Mouse (Mus musculus): ENCODE measurements at regions not wholly inside any gene's neighbourhood (a gene's known extent, or its start where the extent isn't known, plus 50 kb on each side); places are given as distances from the start of the nearest gene placed in this dataset.

- peaks cover 8% of the 10 kb centered on the region for H3K4me1 ChIP-seq
- 68% methylated on average over 4 of the region's 4 CpGs for WGBS
- no peak overlapping the region for H3K4me3 ChIP-seq
- no peak for DNase-seq (ENCODE audit: low spot score)
- H3K9me3 ChIP-seq, result no peaks in the 10 kb centered on the region
- H3K27ac ChIP-seq (replicated peaks), result no peak overlapping the region
- no peaks in the 10 kb centered on the region for H3K36me3 ChIP-seq (replicated peaks)
- no peaks in the 10 kb centered on the region for H3K27me3 ChIP-seq (replicated peaks; ENCODE audit: low read depth, poor library complexity, severe bottlenecking)
Observed at GRCm38 (mm10) chr8:33997676-33998075, 113.9 kb downstream of the Gm10131 start.

DNA sequence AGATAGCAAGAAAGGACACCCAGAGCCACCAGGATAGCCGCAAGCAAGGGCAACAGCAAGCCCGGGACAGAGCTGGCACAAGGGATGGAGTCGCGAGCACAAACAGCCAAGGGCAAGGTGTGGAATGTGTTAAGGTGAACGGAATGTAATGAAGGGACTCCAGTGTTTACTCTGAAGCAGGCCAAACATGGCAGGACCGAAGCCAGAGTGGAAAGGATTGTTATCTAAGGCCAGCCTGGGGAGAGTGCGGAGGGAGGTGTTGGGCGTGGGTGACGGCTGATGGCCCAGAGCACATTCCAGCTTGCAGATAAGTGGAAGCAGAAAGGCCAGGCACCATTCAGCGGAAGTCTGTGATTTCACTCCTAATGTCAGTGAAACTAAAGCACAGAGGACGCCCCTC, 118.6 kb downstream of the Gm10131 start:
- Histone ChIP-seq H3K4me1 (peaks cover 25% of the 10 kb centered on the region), H3K36me3 (replicated peaks) (no peaks in the 10 kb centered on the region), H3K27me3 (replicated peaks; ENCODE audit: low read depth, poor library complexity, severe bottlenecking) (no peaks in the 10 kb centered on the region), H3K9me3 (no peaks in the 10 kb centered on the region), H3K27ac (replicated peaks) (peak overlapping the region; percentile 76), H3K4me3 (0 out of 2 replicates have a peak overlapping the region, but pooled peaks have one; percentile 18)
- 30% methylated on average over 11 of the region's 11 CpGs for WGBS
- DNase-seq (ENCODE audit: low spot score), result peak; percentile 69

- WGBS, result 35% methylated on average over 12 of the region's 12 CpGs
- Histone ChIP-seq H3K4me3 (peak overlapping the region; percentile 25; the same call in 1 of the 2 replicates), H3K36me3 (replicated peaks) (no peaks in the 10 kb centered on the region), H3K4me1 (peaks cover 32% of the 10 kb centered on the region), H3K27ac (replicated peaks) (peak overlapping the region; percentile 76), H3K27me3 (replicated peaks; ENCODE audit: low read depth, poor library complexity, severe bottlenecking) (no peaks in the 10 kb centered on the region), H3K9me3 (no peaks in the 10 kb centered on the region)
- peak; percentile 29 for DNase-seq (ENCODE audit: low spot score)
Observed at GRCm38 (mm10) chr8:33991917-33992875, 119.3 kb downstream of the Gm10131 start.

GRCm38 (mm10) chr8:33991165-33991916, 120.2 kb downstream of the Gm10131 start:
- WGBS, result 25% methylated on average over 17 of the region's 17 CpGs
- peak overlapping the region; percentile 25 for H3K4me3 ChIP-seq
- H3K4me1 ChIP-seq, result peaks cover 33% of the 10 kb centered on the region
- H3K36me3 ChIP-seq (replicated peaks), result no peaks in the 10 kb centered on the region
- H3K9me3 ChIP-seq, result no peaks in the 10 kb centered on the region
- no peaks in the 10 kb centered on the region for H3K27me3 ChIP-seq (replicated peaks; ENCODE audit: low read depth, poor library complexity, severe bottlenecking)
- DNase-seq (ENCODE audit: low spot score), result peak; percentile 52
- H3K27ac ChIP-seq (replicated peaks), result peak overlapping the region; percentile 76

DNA sequence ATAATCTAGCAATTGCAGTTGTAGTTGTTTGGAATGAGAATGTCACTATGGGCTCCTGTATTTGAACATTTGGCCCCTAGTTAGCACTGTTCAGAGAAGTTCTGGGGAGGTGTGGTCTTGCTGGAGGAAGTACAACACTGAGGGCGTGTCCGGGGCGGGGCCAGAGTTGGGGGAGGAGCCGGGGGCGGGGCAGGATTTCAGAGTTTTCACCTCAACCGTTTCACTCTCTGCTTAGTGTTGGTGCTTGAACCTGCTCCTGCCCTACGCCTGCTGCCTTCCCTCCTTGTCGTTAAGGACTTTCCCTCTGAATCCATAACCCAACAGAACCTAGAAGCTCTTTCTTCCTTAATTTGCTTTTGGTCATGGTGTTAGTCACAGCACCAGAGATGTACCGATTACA, 121.5 kb downstream of the Gm10131 start:
- Histone ChIP-seq H3K27ac (replicated peaks) (no peak overlapping the region), H3K27me3 (replicated peaks; ENCODE audit: low read depth, poor library complexity, severe bottlenecking) (no peaks in the 10 kb centered on the region), H3K4me3 (no peak overlapping the region), H3K4me1 (peaks cover 33% of the 10 kb centered on the region), H3K36me3 (replicated peaks) (no peaks in the 10 kb centered on the region), H3K9me3 (no peaks in the 10 kb centered on the region)
- WGBS, result 79% methylated on average over 9 of the region's 9 CpGs
- DNase-seq (ENCODE audit: low spot score), result peak; percentile 34

- Histone ChIP-seq H3K36me3 (replicated peaks) (no peaks in the 10 kb centered on the region), H3K27ac (replicated peaks) (no peak overlapping the region), H3K4me1 (peaks cover 25% of the 10 kb centered on the region), H3K4me3 (no peak overlapping the region), H3K9me3 (no peaks in the 10 kb centered on the region), H3K27me3 (replicated peaks; ENCODE audit: low read depth, poor library complexity, severe bottlenecking) (no peaks in the 10 kb centered on the region)
- DNase-seq (ENCODE audit: low spot score), result no peak
- WGBS, result 63% methylated on average over 10 of the region's 10 CpGs
Observed at GRCm38 (mm10) chr8:33987755-33988104, 123.8 kb downstream of the Gm10131 start.

DNA sequence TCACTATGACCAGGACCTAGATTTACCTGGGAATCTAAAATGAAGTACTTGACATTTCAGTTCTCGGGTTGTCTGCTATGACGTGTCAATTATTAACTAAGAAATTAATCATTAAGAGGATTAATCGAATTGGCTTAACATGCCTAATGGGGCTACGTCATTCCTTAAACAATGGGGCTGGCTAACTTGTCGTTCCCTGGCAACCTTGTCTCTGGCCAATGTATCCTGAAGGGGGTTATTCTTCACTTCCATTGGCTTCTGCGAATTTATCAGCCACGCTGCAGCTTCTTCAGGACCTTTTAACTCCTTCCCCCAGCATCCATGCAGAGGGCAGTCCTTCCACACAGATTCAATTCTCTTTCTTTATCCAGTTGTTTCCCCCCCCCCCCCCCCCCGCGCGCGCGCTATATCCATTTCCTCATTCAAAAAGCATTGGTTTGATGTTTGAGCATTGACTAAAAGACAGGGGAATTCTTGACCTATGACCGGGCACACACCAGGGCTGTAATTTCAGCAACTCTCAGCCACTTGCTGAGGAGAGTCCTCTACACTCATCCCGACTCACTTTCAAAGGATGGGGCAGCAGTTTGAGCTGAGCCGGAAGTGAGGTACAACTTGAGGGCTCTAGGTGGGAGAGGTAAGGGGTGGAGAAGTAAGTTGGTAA, 124.3 kb downstream of the Gm10131 start:
- H3K27me3 ChIP-seq (replicated peaks; ENCODE audit: low read depth, poor library complexity, severe bottlenecking), result no peaks in the 10 kb centered on the region
- H3K9me3 ChIP-seq, result no peaks in the 10 kb centered on the region
- H3K27ac ChIP-seq (replicated peaks), result no peak overlapping the region
- H3K36me3 ChIP-seq (replicated peaks), result no peaks in the 10 kb centered on the region
- H3K4me3 ChIP-seq, result no peak overlapping the region
- no peak for DNase-seq (ENCODE audit: low spot score)
- peaks cover 20% of the 10 kb centered on the region for H3K4me1 ChIP-seq
- WGBS, result 84% methylated on average over 14 of the region's 15 CpGs

GRCm38 (mm10) chr8:33986657-33987056, 124.9 kb downstream of the Gm10131 start:
- Histone ChIP-seq H3K36me3 (replicated peaks) (no peaks in the 10 kb centered on the region), H3K27ac (replicated peaks) (no peak overlapping the region), H3K4me1 (peaks cover 14% of the 10 kb centered on the region), H3K27me3 (replicated peaks; ENCODE audit: low read depth, poor library complexity, severe bottlenecking) (no peaks in the 10 kb centered on the region), H3K9me3 (no peaks in the 10 kb centered on the region), H3K4me3 (no peak overlapping the region)
- WGBS, result 92% methylated on average over 6 of the region's 6 CpGs
- DNase-seq (ENCODE audit: low spot score), result no peak

DNA sequence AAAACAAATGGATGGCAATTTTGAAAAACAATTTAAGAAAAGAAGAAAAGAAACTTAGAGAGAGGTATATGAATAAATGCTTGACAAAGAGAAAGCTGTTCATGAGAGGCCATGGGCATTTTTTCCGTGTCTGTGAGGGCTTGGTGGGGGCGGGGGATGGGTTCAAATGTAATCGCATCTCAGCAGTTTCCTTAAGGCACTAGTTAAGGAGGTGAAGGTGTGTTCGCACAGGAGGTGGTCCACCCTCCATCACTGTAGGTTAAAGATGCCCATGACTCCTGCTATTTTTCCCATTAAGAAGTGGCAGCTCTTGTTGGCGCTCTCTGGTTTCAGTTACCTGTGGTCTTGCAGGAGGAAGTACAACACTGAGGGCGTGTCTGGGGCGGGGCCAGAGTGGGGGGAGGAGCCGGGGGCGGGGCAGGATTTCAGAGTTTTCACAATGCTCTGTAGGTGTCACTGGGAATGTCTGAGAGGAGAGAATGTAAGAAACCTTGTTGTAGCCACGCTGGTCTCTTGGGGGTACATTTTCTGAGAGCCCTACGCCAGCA, 126.0 kb downstream of the Gm10131 start:
- WGBS, result 58% methylated on average over 11 of the region's 11 CpGs
- Histone ChIP-seq H3K4me3 (no peak overlapping the region), H3K36me3 (replicated peaks) (no peaks in the 10 kb centered on the region), H3K27me3 (replicated peaks; ENCODE audit: low read depth, poor library complexity, severe bottlenecking) (no peaks in the 10 kb centered on the region), H3K4me1 (peaks cover 8% of the 10 kb centered on the region; the same call in 1 of the 2 replicates), H3K27ac (replicated peaks) (no peak overlapping the region), H3K9me3 (no peaks in the 10 kb centered on the region)
- no peak for DNase-seq (ENCODE audit: low spot score)

GRCm38 (mm10) chr8:33981629-33982028, 129.9 kb downstream of the Gm10131 start:
- no peak overlapping the region for H3K27ac ChIP-seq (replicated peaks)
- DNase-seq (ENCODE audit: low spot score), result peak; percentile 46
- no peaks in the 10 kb centered on the region for H3K27me3 ChIP-seq (replicated peaks; ENCODE audit: low read depth, poor library complexity, severe bottlenecking)
- WGBS, result 78% methylated on average over 4 of the region's 4 CpGs
- peaks cover 16% of the 10 kb centered on the region for H3K4me1 ChIP-seq
- no peaks in the 10 kb centered on the region for H3K36me3 ChIP-seq (replicated peaks)
- no peak overlapping the region for H3K4me3 ChIP-seq
- no peaks in the 10 kb centered on the region for H3K9me3 ChIP-seq

GRCm38 (mm10) chr8:33980999-33981398, 130.5 kb downstream of the Gm10131 start:
- Histone ChIP-seq H3K9me3 (no peaks in the 10 kb centered on the region), H3K4me1 (peaks cover 16% of the 10 kb centered on the region), H3K4me3 (no peak overlapping the region), H3K27ac (replicated peaks) (no peak overlapping the region), H3K27me3 (replicated peaks; ENCODE audit: low read depth, poor library complexity, severe bottlenecking) (no peaks in the 10 kb centered on the region), H3K36me3 (replicated peaks) (no peaks in the 10 kb centered on the region)
- WGBS, result 68% methylated on average over 7 of the region's 7 CpGs
- DNase-seq (ENCODE audit: low spot score), result no peak
